Mouse (Mus musculus): Measurements from ENCODE around the gene Fancm. TPM values are rescaled to one million over a fixed set of nuclear protein-coding genes. Genes with fewer than 3 reads are reported as not detected.
"Not testable (repeated sequence)": the region's sequence is repeated elsewhere in the genome, so short reads cannot be mapped to it uniquely, and the experiment has no call there.

The Fancm gene
- polyA plus RNA-seq, 1 experiment from 2014 or later: 7.3 TPM

DNA sequence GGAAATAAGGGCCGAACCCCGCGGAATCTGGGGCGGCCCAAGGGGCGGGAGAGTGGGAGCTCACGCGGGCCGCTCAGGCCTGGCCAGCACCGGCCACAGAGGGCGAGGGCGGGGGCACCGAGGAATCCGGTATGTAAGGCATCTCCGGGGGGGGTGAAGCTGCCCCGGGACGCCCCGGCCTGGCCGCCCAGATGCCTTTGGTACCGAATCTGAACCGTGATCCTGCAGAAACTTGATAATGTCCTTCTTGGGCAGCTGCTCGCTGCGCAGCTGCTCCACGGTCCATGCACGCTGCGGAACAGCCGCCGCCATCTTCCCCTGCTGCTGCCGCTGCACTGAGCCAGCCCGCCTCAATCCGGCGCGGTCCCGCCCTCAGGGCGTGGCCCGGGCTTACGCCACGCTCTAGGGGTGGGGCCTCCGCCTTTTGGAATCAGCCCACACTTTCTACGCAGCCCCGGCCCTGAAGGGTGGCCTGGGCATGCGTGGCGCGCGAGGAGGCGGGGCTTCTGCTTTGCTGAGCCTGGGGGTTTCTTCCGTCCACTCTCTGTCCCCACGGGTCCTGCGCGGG lies 1.7 kb upstream of the Fancm start, which contains the start of gene Fkbp3:
Fkbp3 (minus strand) TSS at position 397 of the 568 bp plus-strand sequence.
- ATAC-seq (ENCODE audit: low read depth): peak; percentile 99
- H3K27ac ChIP-seq (replicated peaks): peak within 1 kb of the TSS; percentile 94
- H3K27me3 ChIP-seq: no peaks in the 10 kb centered on the region
- H3K4me1 ChIP-seq (replicated peaks): peaks cover 46% of the 10 kb centered on the region
- H3K4me3 ChIP-seq: peak within 1 kb of the TSS; percentile 87
- H3K9me3 ChIP-seq: no peaks in the 10 kb centered on the region
- peak within 1 kb of the TSS; percentile 72 for H3K4me2 ChIP-seq
- WGBS: under 1% methylated on average over 49 of the region's 49 CpGs
- peaks cover 8% of the 10 kb centered on the region for H3K36me3 ChIP-seq
- peak within 1 kb of the TSS; percentile 95 for H3K9ac ChIP-seq

GRCm38 (mm10) chr12:65074651-65075050 lies 752 bp upstream of the Fancm start:
- WGBS: 46% methylated on average over 7 of the region's 7 CpGs
- H3K4me2 ChIP-seq: peak overlapping the region; percentile 72

DNA sequence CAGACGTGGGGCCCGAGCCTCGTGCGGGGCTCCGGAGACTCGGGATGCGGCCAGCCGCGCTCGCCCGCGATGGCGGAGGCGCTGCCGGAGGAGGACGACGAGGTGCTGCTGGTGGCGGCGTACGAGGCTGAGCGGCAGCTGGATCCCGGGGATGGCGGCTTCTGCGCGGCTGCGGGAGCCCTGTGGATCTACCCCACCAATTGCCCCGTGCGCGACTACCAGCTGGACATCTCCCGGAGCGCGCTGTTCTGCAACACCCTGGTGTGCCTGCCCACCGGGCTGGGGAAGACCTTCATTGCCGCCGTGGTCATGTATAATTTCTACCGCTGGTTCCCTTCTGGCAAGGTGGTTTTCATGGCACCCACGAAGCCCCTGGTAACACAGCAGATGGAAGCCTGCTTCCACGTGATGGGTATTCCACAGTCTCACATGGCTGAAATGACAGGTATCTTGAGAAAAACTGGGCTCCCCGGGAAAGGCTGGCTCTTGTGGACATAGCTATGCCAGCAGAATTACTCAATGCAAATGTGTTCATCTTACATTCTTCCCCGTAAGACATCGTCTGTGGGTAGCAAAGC lies 419 bp downstream of the Fancm start:
- Histone ChIP-seq H3K4me3 (peak overlapping the region; percentile 87), H3K4me1 (replicated peaks) (peaks cover 48% of the 10 kb centered on the region), H3K36me3 (peaks cover 11% of the 10 kb centered on the region), H3K9ac (peak overlapping the region; percentile 81), H3K27ac (replicated peaks) (peak overlapping the region; percentile 94), H3K9me3 (no peaks in the 10 kb centered on the region), H3K4me2 (peak overlapping the region; percentile 72), H3K27me3 (no peaks in the 10 kb centered on the region)
- WGBS: under 1% methylated on average over 41 of the region's 41 CpGs
- ATAC-seq (ENCODE audit: low read depth): peak; percentile 4

More at GRCm38 (mm10) chr12:65074651-65075050, 752 bp upstream of the Fancm start:
- Histone ChIP-seq H3K9ac (peak overlapping the region; percentile 60), H3K4me1 (replicated peaks) (peaks cover 48% of the 10 kb centered on the region), H3K36me3 (peaks cover 1% of the 10 kb centered on the region; the same call in 1 of the 2 replicates), H3K27ac (replicated peaks) (peak overlapping the region; percentile 94), H3K4me3 (peak overlapping the region; percentile 87), H3K27me3 (no peaks in the 10 kb centered on the region), H3K9me3 (no peaks in the 10 kb centered on the region)
- ATAC-seq (ENCODE audit: low read depth): no peak

DNA sequence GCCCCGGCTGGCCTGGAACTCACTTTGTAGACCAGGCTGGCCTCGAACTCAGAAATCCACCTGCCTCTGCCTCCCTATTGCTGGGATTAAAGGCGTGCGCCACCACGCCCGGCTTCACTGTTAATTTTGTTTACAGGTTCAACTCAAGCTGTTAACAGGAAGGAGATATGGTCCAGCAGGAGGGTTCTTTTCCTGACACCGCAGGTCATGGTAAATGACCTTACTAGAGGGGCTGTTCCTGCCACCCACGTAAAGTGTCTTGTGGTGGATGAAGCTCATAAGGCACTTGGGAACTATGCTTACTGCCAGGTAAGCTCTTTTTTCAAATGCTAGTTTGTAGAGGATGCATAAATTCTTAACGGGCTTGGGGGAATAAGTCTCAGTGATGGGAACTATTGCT lies 1.5 kb downstream of the Fancm start:
- H3K27me3 ChIP-seq: no peaks in the 10 kb centered on the region
- H3K4me3 ChIP-seq: peak overlapping the region; percentile 87
- H3K4me1 ChIP-seq (replicated peaks): peaks cover 48% of the 10 kb centered on the region
- 84% methylated on average over 9 of the region's 9 CpGs for WGBS
- H3K36me3 ChIP-seq: peaks cover 14% of the 10 kb centered on the region
- H3K9me3 ChIP-seq: no peaks in the 10 kb centered on the region
- H3K4me2 ChIP-seq: peak overlapping the region; percentile 72
- no peak overlapping the region for H3K27ac ChIP-seq (replicated peaks)
- peak overlapping the region; percentile 81 for H3K9ac ChIP-seq
- no peak for ATAC-seq (ENCODE audit: low read depth)

DNA sequence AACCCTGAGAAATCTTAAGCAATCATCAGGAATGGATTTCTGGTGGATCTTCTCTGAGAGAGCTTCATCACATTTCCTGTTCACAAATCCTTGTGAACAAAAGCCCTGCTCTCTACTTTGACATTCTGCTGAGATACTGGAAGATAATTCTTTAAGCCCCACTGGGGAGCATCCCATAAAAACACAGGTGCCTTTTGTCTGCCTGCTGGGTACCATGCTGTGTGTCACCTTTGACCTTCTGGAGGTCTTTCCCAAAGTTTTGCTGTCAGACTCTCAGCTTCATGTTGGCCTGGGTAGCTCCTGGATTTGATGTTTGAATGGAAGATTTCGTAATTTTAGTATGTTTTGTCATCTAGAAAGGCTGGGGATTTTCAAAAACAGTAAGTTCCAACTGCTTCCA lies 33.3 kb downstream of the Fancm start:
- H3K36me3 ChIP-seq: peaks cover 40% of the 10 kb centered on the region
- no peak overlapping the region for H3K9ac ChIP-seq
- H3K4me3 ChIP-seq: no peak overlapping the region
- no peaks in the 10 kb centered on the region for H3K9me3 ChIP-seq
- 80% methylated on average over 1 of the region's 1 CpGs for WGBS
- no peak overlapping the region for H3K4me2 ChIP-seq
- no peaks in the 10 kb centered on the region for H3K4me1 ChIP-seq (replicated peaks)
- no peak for ATAC-seq (ENCODE audit: low read depth)
- no peaks in the 10 kb centered on the region for H3K27me3 ChIP-seq
- H3K27ac ChIP-seq (replicated peaks): no peak overlapping the region

DNA sequence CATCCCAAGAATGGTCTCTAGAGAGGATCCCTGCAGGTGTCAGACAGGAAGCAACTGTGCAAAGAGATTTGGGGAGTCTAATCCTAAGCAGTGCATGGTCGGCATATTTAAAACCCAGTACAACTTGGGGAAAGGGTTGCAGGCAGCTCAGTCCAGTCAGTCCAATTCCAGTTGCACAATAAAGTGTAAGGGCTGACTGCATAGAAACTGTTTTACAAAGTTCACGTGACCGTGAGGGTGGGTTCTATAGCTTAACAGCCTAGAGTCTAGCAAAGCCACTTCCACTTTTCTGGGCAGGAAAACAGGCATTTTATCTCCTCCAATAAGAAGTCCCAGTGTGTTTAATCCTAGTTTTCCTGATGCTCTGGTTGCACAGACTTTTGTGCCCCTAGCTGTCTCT lies 36.1 kb downstream of the Fancm start:
- 95% methylated on average over 3 of the region's 3 CpGs for WGBS

DNA sequence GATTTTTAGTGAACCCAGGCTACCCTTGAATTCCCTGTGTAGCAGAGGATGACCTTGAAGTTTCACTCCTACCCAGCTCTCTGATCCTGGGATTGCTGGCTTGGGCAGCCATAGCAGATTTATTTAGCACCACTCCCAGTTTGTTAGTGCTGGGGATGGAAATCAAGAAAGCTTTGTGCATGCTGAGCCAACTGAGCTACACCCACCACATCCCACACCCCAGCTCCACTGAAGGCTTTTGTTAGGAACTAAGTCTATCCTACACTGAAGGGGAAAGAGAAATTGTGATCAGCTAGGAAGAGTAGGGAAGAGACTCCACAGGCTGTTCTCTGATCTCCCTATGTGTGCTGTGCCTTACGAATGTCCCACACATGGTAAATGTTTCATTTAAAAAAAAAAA lies 37.4 kb downstream of the Fancm start:
- WGBS: 94% methylated on average over 1 of the region's 1 CpGs
- Histone ChIP-seq H3K4me1 (replicated peaks) (no peaks in the 10 kb centered on the region), H3K27ac (replicated peaks) (no peak overlapping the region), H3K4me3 (no peak overlapping the region), H3K4me2 (no peak overlapping the region), H3K9me3 (no peaks in the 10 kb centered on the region), H3K9ac (no peak overlapping the region), H3K36me3 (peaks cover 32% of the 10 kb centered on the region), H3K27me3 (no peaks in the 10 kb centered on the region)
- no peak for ATAC-seq (ENCODE audit: low read depth)

More for the DNA sequence above, 36.1 kb downstream of the Fancm start:
- Histone ChIP-seq H3K27me3 (no peaks in the 10 kb centered on the region), H3K4me3 (no peak overlapping the region), H3K36me3 (peaks cover 31% of the 10 kb centered on the region), H3K9me3 (no peaks in the 10 kb centered on the region), H3K4me1 (replicated peaks) (no peaks in the 10 kb centered on the region), H3K9ac (no peak overlapping the region), H3K27ac (replicated peaks) (no peak overlapping the region), H3K4me2 (no peak overlapping the region)
- ATAC-seq (ENCODE audit: low read depth): no peak

DNA sequence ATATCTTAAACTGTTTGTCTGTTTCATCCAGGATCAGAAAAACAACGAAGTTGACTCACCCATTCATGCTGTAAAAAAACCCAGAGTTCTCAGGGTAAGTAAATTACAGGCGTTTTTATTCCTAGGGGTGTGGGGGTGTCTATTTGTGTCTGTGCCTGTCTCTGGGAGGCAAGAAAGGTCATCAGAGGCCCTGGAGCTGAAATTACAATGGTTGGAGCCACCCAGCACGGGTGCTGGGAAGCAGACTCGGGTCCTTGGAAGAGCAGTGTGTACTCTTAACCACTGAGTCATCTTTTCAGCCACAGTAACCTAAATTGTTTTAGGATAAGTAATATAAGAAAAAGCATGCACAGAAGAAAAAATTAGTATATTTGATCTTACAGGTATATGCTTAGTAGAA lies 38.5 kb downstream of the Fancm start:
- H3K27me3 ChIP-seq: no peaks in the 10 kb centered on the region
- H3K36me3 ChIP-seq: peaks cover 35% of the 10 kb centered on the region
- no peak overlapping the region for H3K9ac ChIP-seq
- no peak overlapping the region for H3K4me3 ChIP-seq
- no peak overlapping the region for H3K27ac ChIP-seq (replicated peaks)
- no peak for ATAC-seq (ENCODE audit: low read depth)
- H3K4me1 ChIP-seq (replicated peaks): no peaks in the 10 kb centered on the region
- 93% methylated on average over 4 of the region's 4 CpGs for WGBS
- no peak overlapping the region for H3K4me2 ChIP-seq
- H3K9me3 ChIP-seq: no peaks in the 10 kb centered on the region

- H3K9me3 ChIP-seq; H3K4me1 ChIP-seq (replicated peaks); H3K27ac ChIP-seq (replicated peaks); H3K4me2 ChIP-seq; H3K27me3 ChIP-seq; H3K4me3 ChIP-seq; ATAC-seq (ENCODE audit: low read depth); H3K9ac ChIP-seq: not testable (repeated sequence)
- peaks cover 44% of the 10 kb centered on the region for H3K36me3 ChIP-seq
- WGBS: 97% methylated on average over 3 of the region's 3 CpGs
Measured at GRCm38 (mm10) chr12:65114978-65115377, 39.6 kb downstream of the Fancm start.

DNA sequence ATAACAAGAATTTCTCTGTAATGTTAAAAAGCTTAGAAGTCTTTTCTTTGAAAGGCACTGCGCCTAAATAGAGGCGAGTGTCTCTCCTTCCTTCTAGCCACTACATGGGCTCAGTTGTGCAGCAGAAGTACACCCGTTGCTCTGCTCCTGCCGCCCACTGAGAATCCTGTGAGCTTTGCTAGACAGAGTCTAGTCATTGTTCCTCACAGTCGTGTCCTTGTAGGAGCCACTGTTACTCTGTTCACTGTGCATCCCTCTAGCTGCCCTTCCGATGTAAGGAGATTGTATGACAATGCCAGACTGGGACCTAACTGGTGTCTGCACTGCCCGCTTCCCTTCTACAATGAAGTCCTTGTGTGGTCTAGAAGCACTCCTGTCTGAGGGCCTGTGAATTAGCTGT lies 43.6 kb downstream of the Fancm start:
- H3K4me1 ChIP-seq (replicated peaks): no peaks in the 10 kb centered on the region
- no peak overlapping the region for H3K9ac ChIP-seq
- peaks cover 70% of the 10 kb centered on the region for H3K36me3 ChIP-seq
- ATAC-seq (ENCODE audit: low read depth): no peak
- H3K4me3 ChIP-seq: no peak overlapping the region
- WGBS: 81% methylated on average over 7 of the region's 7 CpGs
- H3K27me3 ChIP-seq: no peaks in the 10 kb centered on the region
- no peak overlapping the region for H3K27ac ChIP-seq (replicated peaks)
- H3K9me3 ChIP-seq: no peaks in the 10 kb centered on the region
- no peak overlapping the region for H3K4me2 ChIP-seq

DNA sequence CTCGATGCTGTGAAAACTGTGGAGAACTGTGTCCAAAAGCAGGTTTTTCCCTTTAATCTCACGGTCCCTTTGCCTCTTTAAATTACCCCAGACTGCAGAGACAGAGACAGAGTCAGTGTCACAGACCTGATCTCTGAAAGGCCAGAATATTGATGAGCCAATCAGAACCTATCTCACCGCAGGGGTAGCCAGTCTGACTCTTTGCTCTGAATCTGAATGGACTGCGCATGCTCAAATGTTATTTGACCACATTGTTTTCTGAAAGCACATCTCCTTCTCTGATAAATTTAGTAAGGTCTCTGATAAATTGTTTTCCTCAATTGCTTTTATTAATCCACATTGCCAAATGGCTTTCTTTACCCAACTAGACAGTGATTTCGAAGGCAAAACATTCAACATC lies 44.0 kb downstream of the Fancm start:
- no peaks in the 10 kb centered on the region for H3K27me3 ChIP-seq
- no peak for ATAC-seq (ENCODE audit: low read depth)
- WGBS: 88% methylated on average over 5 of the region's 5 CpGs
- no peak overlapping the region for H3K4me2 ChIP-seq
- H3K4me3 ChIP-seq: no peak overlapping the region
- peaks cover 69% of the 10 kb centered on the region for H3K36me3 ChIP-seq
- no peaks in the 10 kb centered on the region for H3K4me1 ChIP-seq (replicated peaks)
- H3K27ac ChIP-seq (replicated peaks): no peak overlapping the region
- H3K9ac ChIP-seq: no peak overlapping the region
- H3K9me3 ChIP-seq: no peaks in the 10 kb centered on the region

GRCm38 (mm10) chr12:65136121-65136520 lies 60.7 kb downstream of the Fancm start:
- ATAC-seq (ENCODE audit: low read depth); H3K9ac ChIP-seq; H3K27ac ChIP-seq (replicated peaks); H3K9me3 ChIP-seq; H3K4me2 ChIP-seq; H3K4me1 ChIP-seq (replicated peaks); H3K4me3 ChIP-seq; H3K36me3 ChIP-seq; H3K27me3 ChIP-seq: not testable (repeated sequence)
- 93% methylated on average over 4 of the region's 4 CpGs for WGBS
